Mouse (Mus musculus) gastrocnemius, postnatal 36 days (tissue): ENCODE measurements around the gene Thrap3. TPM values are rescaled to one million over a fixed set of nuclear protein-coding genes. Genes with fewer than 3 reads are reported as not detected.
"Not testable (repeated sequence)": the region's sequence is repeated elsewhere in the genome, so short reads cannot be mapped to it uniquely, and the experiment has no call there.

Source experiments
- DNase-seq, 2 experiments: peaks; one replicate each; pipeline ENCODE4 v3.0.0; 2022
- intact Hi-C: fragments of 180-260 bp; cut with DNase I; formaldehyde crosslinking; loops from one replicate; pipeline ENCODE4 v1.15.1; 2025
- total RNA-seq, 2 experiments: library from RNA; stranded (reverse); gene quantifications; 2 replicates each; pipeline ENCODE4 v1.2.3; 2021

The Thrap3 gene
- total RNA-seq, 2 experiments from 2014 or later, result 87.9 to 106 TPM

DNA sequence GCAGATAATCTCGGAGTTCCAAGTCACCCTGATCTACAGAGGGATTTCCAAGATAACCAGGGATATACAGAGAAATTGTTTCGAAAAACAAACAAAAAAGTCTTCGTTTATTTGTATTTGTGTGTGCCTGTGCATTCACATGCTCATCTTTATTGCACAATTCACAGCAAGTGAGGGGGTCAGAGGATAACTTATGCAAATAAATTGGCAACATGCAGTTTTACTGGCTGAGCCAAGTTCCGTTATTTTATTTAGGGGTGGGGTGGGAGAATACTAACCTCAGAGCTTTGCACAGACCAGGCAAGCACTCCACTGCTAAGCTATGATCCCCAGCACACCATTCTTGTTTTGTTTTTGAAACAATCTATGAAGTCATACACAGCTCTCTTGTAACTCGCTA is 28.8 kb downstream of the Thrap3 start:
- intact Hi-C loops, result no loop called here
- DNase-seq, result no peak

DNA sequence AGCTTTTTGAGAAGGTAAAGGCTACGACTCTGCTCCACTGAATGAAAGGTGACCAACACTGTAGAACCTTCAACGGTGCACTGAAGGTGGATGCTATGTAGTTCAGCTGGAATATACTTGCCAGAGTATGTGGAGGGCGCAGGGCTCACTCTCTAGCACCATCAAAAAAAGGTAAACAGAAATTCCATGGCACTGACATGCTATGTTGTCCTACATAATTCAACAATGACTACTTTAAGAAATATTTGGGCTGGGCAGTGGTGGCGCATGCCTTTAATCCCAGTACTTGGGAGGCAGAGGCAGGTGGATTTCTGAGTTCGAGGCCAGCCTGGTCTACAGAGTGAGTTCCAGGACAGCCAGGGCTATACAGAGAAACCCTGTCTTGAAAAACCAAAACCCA is 31.8 kb downstream of the Thrap3 start:
- peak in 1 of 2 experiments; percentile 6 for DNase-seq
- intact Hi-C loops, result not testable (repeated sequence)

DNA sequence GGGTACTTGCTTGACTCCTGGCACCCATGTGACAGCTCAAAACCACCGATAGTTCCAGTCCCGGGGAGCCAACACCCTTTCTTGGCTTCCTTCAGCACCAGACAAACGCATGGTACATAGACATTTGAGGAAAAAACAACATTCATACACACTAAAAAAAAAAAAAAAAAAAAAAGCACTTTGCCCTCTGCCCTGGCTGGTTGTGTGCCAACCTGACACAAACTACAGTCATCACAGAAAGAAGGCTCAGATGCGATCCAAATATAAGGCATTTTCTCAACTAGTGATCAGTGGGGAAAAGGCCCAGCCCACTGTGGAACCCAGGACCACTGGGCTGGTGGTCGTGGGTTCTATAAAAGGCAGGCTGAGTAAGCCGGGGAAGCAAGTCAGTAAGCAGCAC is 33.7 kb downstream of the Thrap3 start:
- peak in 1 of 2 experiments; percentile 8 for DNase-seq
- intact Hi-C loops, result no loop called here

DNA sequence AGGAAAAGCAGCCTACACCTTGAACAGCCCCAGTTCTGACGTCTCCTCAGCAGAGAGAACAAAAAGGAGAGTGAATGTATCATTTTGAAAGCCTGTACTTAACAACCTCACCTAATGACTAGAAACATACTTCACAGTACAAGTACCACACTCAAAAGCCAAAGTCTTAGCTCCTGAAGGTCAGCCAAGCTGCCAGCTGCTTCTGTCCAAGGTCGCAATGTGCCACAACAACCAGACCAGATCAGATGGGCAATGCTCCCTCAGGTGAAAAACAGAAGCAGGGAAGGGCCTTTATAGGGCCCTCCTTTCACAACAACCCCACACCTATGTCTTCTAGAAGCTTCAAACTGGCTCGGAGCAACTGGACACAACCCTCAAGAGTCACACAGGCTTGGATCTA is 36.5 kb downstream of the Thrap3 start:
- DNase-seq, result peak in 1 of 2 experiments; percentile 8
- intact Hi-C loops, result no loop called here

DNA sequence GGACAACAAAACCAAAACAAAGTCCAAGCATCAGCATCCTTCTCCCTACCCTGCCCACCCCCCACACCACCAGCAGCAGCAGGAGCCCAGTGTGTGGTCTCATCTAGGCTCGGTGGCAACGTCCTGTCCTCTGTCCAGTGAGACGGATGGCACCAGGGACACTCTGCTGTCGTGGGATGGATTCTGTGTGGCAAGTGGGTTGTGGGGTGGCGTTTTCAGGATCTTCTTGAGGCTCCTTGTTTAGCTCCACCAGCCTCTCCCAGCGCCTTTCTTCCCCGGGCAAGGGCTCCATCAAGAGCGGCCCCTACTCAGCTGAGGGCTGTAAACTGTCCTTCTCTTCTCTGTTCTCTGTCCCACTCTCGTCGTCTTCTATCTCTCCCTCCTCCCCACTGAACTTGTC is 37.5 kb downstream of the Thrap3 start:
- DNase-seq, result peak in 1 of 2 experiments; percentile 8
- intact Hi-C loops, result not testable (repeated sequence)

DNA sequence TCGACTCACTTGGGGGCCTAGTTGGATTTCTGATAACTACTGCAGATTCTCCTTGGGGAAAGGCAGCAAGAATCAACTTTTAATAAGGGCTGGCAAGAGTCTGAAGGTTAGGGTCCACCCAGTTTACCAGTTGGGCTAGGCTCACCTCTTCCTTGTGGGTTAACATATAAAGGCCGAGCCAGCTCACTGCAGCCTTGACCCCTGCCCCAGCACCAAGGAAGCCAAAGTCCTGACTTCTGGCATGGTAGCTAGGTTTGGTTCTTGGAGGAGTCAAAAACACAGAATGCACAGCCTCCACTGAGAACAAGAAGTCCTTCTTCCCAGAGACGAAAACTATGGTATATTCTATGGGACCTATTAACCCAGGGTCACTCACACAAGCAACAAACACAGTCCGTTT is 38.9 kb downstream of the Thrap3 start:
- intact Hi-C loops, result no loop called here
- DNase-seq, result no peak

DNA sequence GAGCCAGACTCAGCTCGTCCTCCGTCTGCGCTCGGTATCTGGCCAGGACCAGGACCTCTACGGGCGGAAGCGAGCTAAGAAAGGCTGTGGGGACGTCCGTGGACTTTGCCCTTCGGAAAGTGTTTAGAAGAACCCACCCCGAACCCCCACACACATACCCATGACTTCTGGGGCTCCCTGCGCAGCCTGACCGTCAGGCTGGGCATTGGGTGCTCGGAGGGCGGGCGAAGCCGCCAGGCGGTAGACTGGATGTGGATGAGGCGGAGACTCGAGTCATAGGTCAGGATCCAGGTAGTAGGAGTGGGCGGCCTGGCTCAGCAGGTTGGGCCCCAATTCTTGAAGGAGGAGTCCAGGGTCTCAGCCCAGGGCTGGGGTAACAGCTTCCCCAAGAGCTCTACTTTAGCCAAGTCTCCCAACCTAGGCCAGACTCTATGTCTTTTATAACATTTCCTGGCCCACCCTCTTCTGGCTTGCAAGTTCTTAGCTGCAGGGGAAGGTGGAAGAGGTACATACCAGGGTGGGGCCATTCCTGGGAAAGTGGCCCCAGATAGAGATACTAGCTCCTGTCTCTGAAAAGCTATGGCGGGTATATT is 39.4 kb downstream of the Thrap3 start, which contains the start of gene Sh3d21:
Gene Sh3d21 (minus strand): TSS at position 425 of the 593 bp plus-strand sequence.
- intact Hi-C loops, result no loop called here

DNA sequence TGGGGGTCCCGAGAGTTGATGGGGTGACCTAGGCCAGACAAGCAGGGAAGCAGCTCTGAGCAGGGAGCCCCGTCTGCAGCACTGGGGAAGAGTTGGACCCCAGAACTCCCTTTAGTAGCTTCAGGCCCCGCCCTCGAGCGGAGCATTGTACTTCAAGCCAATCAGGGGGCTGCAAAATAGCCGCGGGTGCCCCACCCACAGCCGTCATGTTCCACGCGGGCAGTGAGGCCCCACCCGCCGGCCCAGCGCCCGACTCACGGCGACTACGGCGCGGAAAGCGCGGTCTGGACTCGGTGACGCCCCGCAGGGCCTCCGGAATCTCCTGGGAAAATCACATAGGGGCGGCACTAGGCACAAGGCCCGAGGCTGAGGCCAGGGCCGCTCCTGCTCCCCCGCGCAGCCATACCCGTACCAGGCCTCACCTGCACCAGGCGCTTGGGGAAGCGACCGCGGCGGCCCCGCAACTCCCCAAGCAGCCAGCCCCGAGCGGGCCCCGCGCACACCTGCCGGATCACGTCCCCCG is 40.0 kb downstream of the Thrap3 start:
- intact Hi-C loops, result no loop called here
- DNase-seq, result peak; percentile 84 to 86

More for the DNA sequence above, 39.4 kb downstream of the Thrap3 start, which contains the start of gene Sh3d21:
- DNase-seq, result no peak

DNA sequence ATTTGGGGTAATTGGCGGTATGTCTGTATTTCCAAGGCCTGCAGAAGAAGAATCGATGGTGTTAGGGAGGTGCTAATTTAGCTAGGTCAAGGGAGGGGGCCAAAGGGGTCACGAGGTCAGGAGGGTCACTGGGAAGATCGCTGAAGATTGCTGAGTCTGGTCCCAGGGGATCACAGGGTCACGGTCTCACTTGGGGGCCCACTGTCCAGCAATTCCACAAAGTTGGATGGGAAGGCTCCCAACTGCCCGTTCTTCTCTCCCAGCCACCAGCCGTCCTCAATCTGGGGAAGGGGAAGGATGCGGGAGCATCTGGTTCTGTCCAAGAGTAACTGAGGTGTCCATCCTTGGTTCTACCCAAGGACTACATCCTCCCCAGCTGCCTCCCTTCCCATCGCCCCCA is 40.6 kb downstream of the Thrap3 start:
- DNase-seq, result peak in 1 of 2 experiments; percentile 15
- intact Hi-C loops, result no loop called here

DNA sequence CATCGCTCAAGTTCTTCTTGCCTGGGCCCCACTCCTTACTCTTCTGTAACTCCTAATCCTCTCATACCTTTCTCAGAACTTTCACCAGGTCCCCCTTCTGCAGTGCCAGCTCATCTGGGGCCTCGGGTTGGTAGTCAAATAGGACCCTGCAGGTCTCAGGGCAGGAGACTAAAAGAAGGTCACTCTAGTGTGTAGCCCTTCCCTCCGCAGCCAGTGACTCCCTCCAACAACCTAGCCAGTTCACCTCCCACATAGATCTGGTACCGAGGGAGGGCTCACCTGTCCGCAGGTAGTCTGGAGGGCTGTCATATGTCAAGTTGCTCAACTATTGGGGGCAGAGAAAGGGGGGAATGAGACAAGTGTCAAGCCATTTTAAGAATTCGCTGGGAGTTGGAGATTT is 41.1 kb downstream of the Thrap3 start:
- peak in 1 of 2 experiments; percentile 13 for DNase-seq
- intact Hi-C loops, result no loop called here

DNA sequence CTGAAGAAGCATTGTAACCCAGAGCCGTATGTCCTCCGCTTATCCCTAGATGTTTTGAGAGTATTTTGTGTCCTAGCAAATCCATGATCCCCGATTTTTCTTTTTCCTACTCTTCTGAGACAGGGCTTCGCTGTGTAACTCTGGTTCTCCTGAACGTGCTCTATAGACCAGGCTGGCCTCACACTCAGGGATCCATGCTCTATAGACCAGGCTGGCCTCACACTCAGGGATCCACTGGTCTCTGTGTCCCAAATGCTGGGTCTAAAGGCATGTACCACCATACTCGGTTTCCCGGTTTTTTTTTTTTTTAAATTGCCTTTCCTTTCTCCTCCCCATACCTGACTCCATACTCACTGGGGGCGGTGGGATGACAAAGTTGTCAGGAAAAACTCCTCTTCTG is 41.6 kb downstream of the Thrap3 start:
- intact Hi-C loops, result no loop called here
- DNase-seq, result no peak

DNA sequence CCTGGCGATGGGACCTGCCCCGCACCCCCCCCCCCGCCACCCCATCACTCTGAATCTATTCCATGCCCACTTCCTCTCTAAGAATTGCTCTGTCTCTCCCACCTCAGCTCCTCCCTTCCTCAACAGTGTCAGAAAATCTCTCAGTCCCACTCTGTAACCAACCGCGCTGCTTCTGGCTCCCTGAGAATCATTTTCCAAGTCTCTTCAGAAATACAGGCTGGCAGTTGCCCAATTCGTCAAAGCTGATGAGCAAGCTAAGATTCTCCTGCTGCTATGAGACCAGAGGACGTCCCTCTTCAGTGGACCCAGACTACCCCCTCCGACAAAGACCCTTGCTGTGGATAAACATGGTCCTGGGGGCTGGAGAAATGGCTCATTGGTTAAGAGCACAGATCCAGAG is 43.1 kb downstream of the Thrap3 start:
- no peak for DNase-seq
- intact Hi-C loops, result no loop called here

DNA sequence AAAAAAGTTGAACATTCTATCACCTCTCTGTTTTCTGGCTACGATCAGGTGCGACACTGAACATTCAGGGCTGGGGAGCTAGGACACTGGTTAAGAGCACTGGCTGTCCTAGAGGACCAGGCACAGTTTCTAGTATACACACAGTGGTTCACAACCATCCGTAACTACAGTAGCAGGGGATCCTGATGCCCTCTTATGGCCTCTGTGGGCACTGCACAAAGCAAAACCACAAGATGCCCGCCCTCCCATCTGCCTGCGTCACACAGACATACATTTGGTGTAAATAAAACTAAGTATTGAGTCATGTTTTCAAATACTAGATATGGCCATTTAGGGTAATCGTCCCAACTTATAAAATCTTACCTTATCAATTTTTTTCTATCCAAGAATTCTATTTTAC is 45.0 kb downstream of the Thrap3 start:
- no peak for DNase-seq
- intact Hi-C loops, result no loop called here

DNA sequence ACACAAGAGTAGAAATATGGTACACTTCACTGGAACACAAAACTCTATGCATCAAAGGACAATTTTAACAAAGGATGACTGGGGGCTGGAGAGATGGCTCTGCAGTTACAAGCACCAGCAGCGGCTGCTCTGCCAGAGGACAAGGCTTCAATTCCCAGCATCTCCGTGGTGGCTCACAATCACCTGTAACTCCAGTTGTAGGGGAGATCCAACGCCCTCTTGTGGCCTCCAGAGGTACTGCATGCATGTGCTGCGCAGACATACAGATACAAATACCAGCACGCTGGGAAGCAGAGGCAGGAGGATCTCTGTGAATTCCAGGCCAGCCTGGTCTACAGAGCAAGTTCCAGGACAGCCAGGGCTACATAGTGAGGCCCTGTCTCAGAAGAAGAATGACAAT is 45.9 kb downstream of the Thrap3 start:
- intact Hi-C loops, result no loop called here
- DNase-seq, result peak in 1 of 2 experiments; percentile 15

DNA sequence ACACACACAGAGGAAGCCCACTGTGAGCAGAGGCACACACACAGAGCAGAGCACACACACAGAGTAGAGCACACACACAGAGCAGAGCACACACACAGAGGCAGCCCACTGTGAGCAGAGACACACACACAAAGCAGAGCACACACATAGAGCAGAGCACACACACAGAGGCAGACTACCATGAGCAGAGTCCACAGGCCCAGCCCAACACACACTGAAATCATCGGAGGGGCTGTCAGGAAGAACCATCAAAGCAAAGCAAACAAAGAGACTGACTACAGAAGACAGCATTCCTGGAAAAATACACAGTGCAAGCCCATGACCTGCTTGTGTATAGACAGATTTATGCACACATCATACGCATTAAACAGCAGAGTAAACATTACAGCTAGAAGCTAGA is 46.7 kb downstream of the Thrap3 start:
- intact Hi-C loops, result no loop called here
- no peak for DNase-seq

DNA sequence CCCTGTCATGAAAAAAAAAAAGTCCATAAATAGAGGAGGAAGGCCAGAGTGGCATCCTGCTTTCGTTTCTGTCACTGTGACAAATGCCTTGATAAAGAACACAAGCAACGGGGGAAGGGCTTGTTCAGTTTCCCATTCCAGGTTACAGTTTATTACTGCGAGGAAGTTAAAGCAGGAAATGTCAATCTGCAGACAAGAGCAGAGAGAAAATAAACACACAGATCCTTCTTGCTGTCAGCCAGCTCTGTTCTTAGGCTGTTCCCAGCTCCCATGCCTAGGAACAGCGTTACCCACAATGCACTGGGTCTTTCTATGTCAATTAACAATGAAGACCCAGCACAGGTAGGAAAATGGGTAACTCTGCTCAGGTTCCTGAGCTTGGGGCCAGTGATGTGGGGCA is 47.4 kb downstream of the Thrap3 start:
- DNase-seq, result no peak
- intact Hi-C loops, result no loop called here

DNA sequence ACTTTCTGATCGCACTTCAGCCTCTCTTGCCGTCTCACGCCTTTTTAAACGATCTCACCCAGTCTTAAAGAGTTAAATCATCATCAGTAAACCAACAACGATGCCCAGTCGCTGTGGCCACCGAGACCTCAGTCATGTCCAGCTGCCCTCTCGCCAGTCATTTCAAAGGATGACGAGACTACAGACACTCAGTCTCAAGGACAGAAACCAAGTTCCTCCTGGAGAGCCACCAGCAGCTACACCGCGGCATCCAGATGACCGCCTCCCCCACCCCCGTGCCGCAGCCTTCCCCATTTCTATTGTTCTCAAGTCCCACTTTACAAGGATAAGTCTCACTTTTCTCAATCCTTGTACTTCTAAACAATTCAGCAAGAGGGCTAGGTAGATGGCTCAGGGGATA is 49.7 kb downstream of the Thrap3 start:
- intact Hi-C loops, result no loop called here
- peak in 1 of 2 experiments; percentile 11 for DNase-seq

DNA sequence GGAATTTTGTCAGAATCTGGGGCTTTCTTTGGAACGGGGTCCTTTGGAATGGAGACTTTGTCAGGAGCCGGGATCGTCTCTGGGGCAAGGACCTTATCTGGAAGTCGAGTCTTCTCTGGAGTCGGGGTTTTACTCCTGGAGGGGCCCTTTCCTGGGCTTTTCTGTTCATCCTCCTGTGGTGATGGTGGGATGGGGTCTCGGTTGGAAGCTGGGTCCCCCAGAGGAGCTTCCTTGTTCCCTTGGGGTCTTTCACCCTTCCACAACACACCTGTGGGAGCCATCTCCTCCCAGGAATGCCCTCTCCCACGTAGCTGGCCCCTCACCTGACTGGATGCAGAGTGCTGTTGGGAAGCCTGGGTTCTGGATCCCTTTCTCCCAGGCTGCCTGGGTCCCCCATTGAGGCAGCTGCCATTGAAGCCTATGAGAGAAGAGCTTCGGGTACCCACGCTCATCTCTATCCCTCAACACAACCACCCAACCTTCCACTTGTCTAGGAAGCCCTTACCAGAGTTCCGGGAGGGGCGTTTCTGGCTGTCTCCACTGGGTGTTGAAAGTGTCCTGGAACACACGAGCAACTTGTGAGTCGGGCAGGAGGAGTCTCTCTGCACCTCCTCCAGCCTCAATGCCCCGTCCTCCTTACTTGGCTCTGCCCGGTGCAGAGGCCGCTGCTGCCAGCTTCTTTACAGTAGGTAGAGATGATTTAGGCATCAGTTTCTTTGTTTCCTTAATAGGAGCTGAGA is 50.7 kb downstream of the Thrap3 start:
- intact Hi-C loops, result no loop called here
- DNase-seq, result peak in 1 of 2 experiments; percentile 13

DNA sequence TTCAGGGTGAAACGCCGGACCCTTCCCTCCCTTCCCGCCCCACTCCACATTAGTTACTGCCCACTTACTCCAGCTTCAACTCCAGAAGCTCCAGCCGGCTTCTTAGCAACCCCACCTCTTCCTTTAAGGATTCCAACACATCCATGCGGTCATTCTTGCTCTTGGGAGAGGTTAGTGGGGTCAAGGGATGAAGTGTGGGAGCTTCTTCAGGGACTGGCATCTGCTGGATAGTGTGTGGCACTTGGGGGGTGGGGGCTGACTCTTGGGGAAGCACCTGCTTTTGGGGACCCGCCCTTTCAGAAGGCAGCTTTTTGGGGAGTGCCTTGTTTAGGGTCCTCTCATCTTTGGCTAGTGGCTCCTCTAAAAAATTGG is 51.6 kb downstream of the Thrap3 start:
- intact Hi-C loops, result no loop called here
- no peak for DNase-seq

DNA sequence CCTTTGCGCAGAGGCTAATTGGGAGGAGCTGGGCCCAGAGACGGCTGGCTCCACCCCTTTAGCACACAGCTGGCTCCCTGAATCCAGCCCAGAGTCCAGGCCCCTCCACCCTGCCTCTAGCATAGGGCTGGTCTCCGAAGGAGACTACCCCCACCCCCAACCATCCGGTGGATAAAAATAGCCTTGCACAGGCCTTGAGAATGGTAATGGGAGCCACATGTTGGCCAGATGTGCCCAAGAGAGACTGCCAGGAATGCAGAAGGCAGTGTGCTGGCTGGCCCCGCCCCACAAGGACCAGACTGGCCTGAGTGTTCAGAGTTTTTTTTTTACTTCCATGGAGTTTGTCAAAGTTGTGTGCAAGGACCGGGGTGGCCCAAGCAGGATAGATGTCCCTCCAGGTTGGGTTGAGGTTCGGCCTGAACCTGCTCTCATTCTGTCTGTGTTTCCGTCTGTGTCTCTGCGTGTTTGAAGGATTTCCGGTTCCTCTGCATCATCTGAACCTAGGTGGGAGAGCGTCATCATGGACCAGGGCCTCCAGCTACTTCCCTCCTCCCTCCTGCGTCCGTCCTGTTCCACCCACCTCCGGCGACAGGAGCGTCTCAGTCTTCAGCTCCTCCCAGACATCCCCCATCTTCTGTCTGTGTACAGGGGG is 52.1 kb downstream of the Thrap3 start:
- intact Hi-C loops, result no loop called here

DNA sequence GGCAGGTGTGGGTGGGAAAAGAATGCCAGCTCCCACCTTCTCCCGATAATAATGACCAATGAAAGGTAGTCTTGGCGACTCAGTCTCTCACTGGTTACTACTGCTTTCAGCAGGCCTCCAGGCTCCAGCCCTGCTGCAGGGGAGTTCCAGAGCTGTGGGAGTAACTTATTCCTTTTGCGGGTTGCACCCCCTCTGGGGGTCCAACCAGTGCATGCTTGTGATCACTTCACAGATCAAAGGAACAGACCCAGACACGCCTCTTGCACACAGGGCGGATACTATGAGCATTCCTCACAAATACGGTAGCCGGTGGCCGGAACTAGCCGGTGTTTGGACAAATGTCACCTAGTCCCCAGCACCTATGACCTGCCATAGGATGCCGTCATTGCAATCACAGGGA is 52.8 kb downstream of the Thrap3 start:
- intact Hi-C loops, result loop anchor here (2.0 kb wide), 1 partner anchor 21 kb away; no protein-coding TSS in a partner anchor
- DNase-seq, result peak in 1 of 2 experiments; percentile 12

More for the DNA sequence above, 52.1 kb downstream of the Thrap3 start:
- peak; percentile 67 to 69 for DNase-seq
